Mouse (Mus musculus) E14TG2a.4 (cell line): ENCODE results near the gene Prdm10.

Experiments used
- CTCF ChIP-seq: conservative IDR thresholded peaks from 2 replicates; pipeline ENCODE4 v1.5.1; 2014; ENCODE audit warnings: low read length
- NANOG ChIP-seq: IDR thresholded peaks from 2 replicates; pipeline ENCODE4 v1.6.1; 2014; ENCODE audit warnings: borderline replicate concordance, low read length, mixed read lengths
- POU5F1 ChIP-seq: IDR thresholded peaks from 2 replicates; pipeline ENCODE4 v1.6.1; 2014; ENCODE audit warnings: low read length, borderline replicate concordance

GRCm38 (mm10) chr9:31344289-31344831, 64.0 kb downstream of the Prdm10 start:
- no peak for TF ChIP-seq CTCF
- no peak for TF ChIP-seq NANOG
- no peak for TF ChIP-seq POU5F1
